Mouse (Mus musculus) megakaryocyte, embryonic 14.5 days (primary cell): ENCODE measurements around the gene Pwwp2b.

Source experiments
- FLI1 ChIP-seq: IDR thresholded peaks from 2 replicates; pipeline ENCODE4 v1.6.1; 2012; ENCODE audit warnings: low read length, inconsistent platforms, mixed read lengths
- GATA1 ChIP-seq: IDR thresholded peaks from 3 replicates; pipeline ENCODE4 v1.6.1; 2012; ENCODE audit warnings: mixed read lengths, low read length, inconsistent platforms, borderline replicate concordance

- no peak for TF ChIP-seq GATA1
- TF ChIP-seq FLI1: no peak
These were observed 6.3 kb downstream of the Pwwp2b start for GRCm38 (mm10) chr7:139254626-139255025.
